Mouse (Mus musculus) C3H10T1/2 (cell line): ENCODE results near the gene Rpain. TPM values are rescaled to one million over a fixed set of nuclear protein-coding genes. Genes with fewer than 3 reads are reported as not detected.

Experiments used
- polyA plus RNA-seq, 2 experiments: library from polyadenylated mRNA; unstranded; fragments of >200 nt; fragmentation: generic; extraction: Trizol; gene quantifications; one replicate each; pipeline ENCODE4 v1.2.1; 2012; ENCODE audit warnings: missing spikeins in 2 of 2

Gene Rpain
- polyA plus RNA-seq, result 10 to 100 TPM; 41.2 to 43.5 TPM

GRCm38 (mm10) chr11:70969821-70970559 is at the start of gene Rpain, which contains the start of gene Nup88:
Gene Rpain (plus strand): TSS chr11:70970213.
Gene Nup88 (minus strand): TSS chr11:70969973.

GRCm38 (mm10) chr11:70982557-70983228 is 12.7 kb downstream of the Rpain start, which contains the start of gene C1qbp:
Gene C1qbp (minus strand): TSS chr11:70983026.

GRCm38 (mm10) chr11:71004316-71004773 is 34.3 kb downstream of the Rpain start, which contains the start of gene Dhx33:
Gene Dhx33 (minus strand): TSS chr11:71004437.

GRCm38 (mm10) chr11:71019201-71020068 is 49.4 kb downstream of the Rpain start, which contains the start of the genes Mis12 and Derl2:
Gene Mis12 (plus strand): TSS chr11:71019611.
Gene Derl2 (minus strand): TSS chr11:71019841.

Other genes with a start within 250 kb of the Rpain start
- gene Zfp3, start 206.0 kb upstream of the Rpain start, polyA plus RNA-seq, result 1 to 10 TPM in 1 of 2 experiments, under 1 TPM in 1; 0.25 to 1.1 TPM
- not detected for gene Scimp, start 157.6 kb upstream of the Rpain start, polyA plus RNA-seq
- 1 to 10 TPM; 2.9 to 8.3 TPM for gene Rabep1, start 125.4 kb upstream of the Rpain start, polyA plus RNA-seq
- gene Nup88, start 240 bp upstream of the Rpain start, polyA plus RNA-seq, result 10 to 100 TPM in 1 of 2 experiments, 1 to 10 TPM in 1; 8.3 to 32.1 TPM
- gene C1qbp, start 12.8 kb downstream of the Rpain start, polyA plus RNA-seq, result 100 to 1,000 TPM; 122 to 344 TPM
- gene Dhx33, start 34.2 kb downstream of the Rpain start, polyA plus RNA-seq, result 1 to 10 TPM; 1.3 to 8.3 TPM
- gene Mis12, start 49.4 kb downstream of the Rpain start, polyA plus RNA-seq, result 10 to 100 TPM in 1 of 2 experiments, 1 to 10 TPM in 1; 1.2 to 11.2 TPM
- gene Derl2, start 49.6 kb downstream of the Rpain start, polyA plus RNA-seq, result 10 to 100 TPM; 41.0 to 45.9 TPM
- under 1 TPM in 1 of 2 experiments, not detected in 1; 0.07 TPM for gene 6330403K07Rik, start 63.3 kb downstream of the Rpain start, polyA plus RNA-seq
- under 1 TPM in 1 of 2 experiments, not detected in 1; 0.01 TPM for gene Nlrp1a, start 174.5 kb downstream of the Rpain start, polyA plus RNA-seq